Mouse (Mus musculus): Measurements from ENCODE around the gene Xylb.
A peak's percentile ranks its signal among the peaks of the same experiment; 100 is the strongest.

Gene Xylb

DNA sequence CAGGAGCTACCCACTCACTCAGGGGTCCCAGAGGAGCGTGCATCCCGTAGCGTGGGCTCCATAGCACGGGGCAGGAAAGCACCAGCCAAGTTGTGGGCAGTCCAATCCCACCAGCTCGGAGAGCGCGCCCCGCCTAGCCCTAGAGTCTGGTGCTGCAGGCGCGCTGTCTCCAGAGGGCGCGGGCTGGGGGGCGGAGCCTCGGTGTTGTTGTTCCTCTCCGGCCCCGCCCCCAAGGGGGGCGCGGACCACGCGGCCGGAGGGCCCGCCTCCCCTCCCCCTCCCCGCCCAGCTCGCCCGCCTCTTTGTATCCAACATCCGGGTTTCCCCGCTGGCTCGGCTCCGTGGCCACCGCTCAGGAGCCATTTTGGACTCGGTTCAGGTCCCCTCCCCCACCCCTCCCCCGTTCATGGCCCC is 44.6 kb downstream of the Xylb start, which contains the start of gene Acvr2b:
Gene Acvr2b, plus strand, starts transcription at position 318 of the 414 bp plus-strand sequence.
- peak; percentile 95 for DNase-seq (ENCODE audit: low read depth, low spot score)

GRCm38 (mm10) chr9:119402253-119403235 is 45.4 kb downstream of the Xylb start:
- peak; percentile 52 for DNase-seq (ENCODE audit: low read depth, low spot score)

DNA sequence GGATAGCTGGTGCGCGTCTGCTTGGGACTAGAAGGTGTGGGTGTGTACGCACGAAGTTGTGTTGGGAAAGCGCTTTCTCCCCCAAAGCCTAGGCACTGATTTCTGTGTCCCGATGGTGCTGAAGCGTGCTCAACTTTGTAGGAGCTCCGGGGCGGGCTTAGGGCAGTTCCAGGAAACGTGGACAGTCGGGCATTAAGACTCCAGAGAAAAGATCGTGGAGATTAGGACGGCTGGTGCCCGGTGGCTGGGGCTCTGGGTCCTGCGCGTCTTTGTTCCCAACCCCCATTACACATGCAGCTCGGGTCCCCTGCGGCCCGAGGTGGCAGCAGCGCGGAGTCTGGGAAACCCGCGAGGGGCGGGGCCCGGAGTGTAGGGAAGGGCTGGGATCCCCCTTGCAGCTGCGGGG is 46.1 kb downstream of the Xylb start:
- DNase-seq (ENCODE audit: low read depth, low spot score) = peak; percentile 68

DNA sequence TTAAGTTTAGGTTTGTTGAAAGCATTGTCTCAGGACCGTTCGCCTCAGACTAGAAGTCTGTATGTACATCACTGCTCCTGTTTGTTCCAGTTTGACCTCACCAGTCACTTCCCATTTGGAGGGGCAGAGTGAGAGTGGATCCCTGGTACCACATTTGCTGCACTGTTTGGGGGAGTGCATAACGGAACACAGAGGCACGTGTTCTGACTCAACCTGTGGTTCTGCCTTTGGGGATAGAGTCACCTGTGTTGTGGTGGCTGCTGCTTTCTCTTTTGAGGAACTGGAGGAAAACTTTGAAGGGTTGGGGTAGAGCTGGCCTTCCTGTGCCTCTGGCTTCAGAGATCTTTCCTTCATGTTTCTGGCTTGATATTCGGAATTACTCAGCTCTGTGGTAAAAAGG is 46.9 kb downstream of the Xylb start:
- no peak for DNase-seq (ENCODE audit: low read depth, low spot score)

GRCm38 (mm10) chr9:119407884-119408283 is 50.7 kb downstream of the Xylb start:
- DNase-seq (ENCODE audit: low read depth, low spot score) = no peak

DNA sequence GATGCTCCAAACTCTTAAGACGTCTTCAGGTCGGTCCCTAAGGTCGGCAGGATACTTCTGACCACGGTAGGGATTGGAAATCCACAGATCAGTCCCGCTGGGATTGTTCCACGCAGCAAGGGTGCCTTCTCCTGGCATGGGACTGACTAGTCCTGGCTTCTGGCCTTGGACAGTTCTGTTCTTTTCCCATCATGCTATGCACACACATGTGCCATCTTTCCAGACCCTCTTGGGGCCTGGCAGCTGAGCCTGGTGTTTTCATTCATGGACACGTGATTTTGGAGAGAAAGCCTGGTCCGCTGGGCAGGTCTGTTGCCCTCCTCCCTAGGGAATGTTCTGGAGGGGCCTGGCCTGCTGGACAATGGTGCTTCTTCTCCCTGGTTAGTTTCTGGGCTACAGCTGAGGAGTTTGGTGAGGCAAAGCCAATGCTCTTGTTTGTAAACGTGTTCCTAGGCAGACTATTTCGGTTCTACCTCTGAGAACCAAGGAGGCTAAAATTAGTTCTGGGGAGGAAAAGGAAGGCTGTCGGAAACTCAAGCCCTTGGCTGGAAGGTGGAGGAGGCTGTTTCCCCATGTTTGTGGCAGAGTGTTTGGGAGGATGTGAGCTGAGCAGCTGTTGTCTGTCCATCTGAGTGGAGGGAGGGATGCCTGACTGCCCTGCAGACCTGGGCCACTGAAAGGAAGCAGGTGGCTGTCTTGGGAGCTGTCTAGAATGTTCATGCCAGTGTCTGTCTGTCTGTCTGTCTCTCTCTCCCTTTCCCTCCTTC is 51.9 kb downstream of the Xylb start:
- no peak for DNase-seq (ENCODE audit: low read depth, low spot score)

DNA sequence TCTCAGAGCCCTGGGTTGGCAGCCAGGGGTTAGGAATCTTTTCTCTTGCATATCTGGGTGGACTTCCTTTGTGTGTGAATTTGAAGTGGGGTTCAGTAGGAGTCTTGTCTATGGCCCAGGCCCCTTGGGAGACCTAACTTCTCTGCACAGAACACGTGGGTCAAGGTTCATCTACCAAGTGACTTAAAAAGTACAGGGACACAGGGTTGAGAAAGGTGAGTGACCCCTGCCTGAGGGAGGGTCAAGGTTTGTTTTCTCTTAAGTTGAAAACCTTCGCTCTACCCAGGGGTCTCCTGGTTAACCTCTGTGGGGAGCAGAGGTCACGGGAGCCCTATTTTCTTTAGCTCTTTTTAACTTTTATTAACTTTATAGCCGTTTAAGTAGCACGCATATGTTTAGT is 52.7 kb downstream of the Xylb start:
- DNase-seq (ENCODE audit: low read depth, low spot score) = no peak

- no peak for DNase-seq (ENCODE audit: low read depth, low spot score)
Measured at GRCm38 (mm10) chr9:119418025-119418424, 60.8 kb downstream of the Xylb start.

DNA sequence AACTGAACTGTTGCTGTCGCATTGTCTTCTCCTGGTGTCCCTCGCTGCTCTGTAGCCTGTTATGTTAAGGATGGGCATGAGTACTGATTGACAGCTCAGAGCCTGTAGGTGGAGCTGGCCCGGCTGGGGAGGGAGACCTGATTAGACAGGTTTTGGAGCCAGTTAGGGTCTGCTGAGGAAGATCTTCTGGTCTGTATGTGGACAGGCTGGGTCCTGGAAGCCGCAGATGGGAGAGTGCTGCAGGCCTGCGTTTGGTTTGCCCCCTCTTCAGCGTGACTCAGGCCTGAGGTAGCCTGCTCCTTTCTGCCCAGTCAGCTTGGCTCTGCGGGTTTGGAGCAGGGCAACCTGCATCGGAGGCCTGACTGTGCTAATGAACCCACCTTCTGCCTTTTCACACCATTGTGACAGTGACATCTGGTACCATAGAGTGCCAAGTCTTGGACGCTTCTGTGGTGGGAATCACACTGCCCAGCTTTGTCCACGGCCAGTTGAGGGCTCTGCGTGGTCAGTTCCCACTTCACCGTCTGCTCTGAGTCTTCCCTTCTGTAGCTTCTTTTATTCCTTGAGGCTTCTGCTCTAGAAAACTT is 62.8 kb downstream of the Xylb start:
- no peak for DNase-seq (ENCODE audit: low read depth, low spot score)

DNA sequence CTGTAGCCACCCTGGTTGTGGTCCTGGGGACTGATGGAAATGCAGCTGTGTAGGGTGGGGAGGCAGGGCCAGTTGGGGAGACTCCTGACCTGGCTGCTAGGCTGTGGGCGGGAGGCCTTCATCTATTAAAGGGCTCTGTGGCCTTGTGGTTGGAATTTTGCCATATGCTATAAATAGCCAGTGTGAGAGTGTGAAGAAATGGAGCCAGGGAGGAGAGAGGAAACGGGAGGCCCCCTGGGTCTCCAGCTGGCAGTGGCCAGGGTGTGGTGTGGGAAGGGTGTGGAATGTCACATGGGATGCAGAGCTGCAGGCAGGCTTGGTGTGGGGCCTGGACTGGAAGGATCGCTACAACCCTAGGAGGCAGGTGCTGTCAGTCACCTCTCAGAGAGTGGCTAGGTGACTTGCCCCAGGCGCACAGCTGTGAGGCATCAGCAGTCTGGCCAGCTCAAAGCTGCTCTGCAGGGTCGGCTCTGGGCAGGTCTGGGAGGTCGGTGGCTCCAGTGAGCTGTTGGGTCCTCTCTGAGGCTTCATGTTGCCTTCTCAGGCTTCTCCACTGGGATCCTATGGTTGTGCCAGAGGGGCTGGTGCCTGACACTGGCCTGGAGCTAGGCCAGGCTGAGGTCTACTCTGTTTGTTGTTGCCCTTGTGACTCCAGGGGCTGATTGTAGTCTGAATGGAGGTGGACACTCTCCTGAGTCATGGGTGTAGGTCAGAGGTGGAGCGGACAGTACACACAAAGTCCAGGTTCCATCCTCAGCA is 68.2 kb downstream of the Xylb start:
- DNase-seq (ENCODE audit: low read depth, low spot score) = peak; percentile 54

DNA sequence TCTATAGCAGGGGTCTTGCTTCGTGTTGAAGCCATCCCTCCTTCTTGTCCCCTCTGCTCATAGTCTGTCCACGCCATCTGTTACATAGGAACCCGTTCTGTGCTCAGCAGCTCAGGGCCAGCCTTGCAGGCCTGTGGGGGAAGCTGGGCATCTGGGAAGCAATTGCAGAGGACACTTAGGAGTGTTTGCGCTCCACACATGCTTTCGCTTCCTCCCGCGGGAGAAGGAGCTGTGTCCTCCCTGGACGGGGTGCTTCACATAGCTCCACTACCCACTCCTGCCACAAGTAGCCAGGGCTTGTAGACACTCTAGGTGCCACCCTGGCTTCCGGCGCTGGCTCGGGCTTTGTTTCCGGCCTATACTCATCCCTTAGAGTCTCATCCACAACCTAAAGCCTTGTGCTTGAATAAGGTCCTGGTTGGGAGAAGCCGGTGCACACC is 68.8 kb downstream of the Xylb start:
- DNase-seq (ENCODE audit: low read depth, low spot score) = no peak

GRCm38 (mm10) chr9:119426483-119426882 is 69.3 kb downstream of the Xylb start:
- DNase-seq (ENCODE audit: low read depth, low spot score) = no peak

DNA sequence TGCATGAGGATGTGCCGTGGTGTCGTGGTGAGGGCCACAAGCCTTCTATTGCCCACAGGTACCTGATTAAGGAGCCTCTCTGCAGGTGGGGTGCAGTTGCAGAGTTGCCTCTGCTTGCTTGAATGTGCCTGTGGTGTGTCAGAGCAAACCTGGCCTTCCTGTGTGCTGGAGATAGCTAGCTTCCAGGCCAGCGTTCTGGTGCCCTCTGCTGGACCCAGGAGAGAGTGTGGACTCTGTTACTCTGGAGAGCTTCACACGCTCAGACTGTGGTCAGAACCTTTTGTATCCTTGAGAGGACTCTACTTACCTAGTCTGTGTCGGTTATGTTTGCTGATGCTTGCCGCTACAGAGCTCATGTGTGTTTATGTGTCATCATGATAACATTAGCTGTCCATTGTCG is 73.1 kb downstream of the Xylb start:
- peak; percentile 83 for DNase-seq (ENCODE audit: low read depth, low spot score)

DNA sequence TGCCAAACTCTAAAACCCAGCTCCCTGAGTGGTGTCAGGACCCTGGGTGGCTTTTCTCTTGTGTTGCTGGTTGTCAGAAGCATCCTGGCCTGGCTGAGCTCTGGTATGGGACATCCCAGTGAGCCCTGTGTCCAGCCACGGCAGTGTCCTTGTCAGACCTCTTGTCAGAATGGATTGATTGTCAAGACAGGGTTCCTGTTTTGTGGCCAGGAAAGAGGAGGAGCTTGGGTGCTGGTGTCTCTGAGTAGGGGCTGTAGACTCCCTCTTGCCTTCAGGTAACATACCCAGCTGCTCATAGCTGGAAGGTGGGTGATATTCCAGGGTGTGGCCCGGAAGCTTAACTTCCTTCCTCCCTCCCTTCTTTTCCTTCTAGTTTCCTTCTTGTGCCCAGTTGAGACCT is 78.7 kb downstream of the Xylb start:
- no peak for DNase-seq (ENCODE audit: low read depth, low spot score)

DNA sequence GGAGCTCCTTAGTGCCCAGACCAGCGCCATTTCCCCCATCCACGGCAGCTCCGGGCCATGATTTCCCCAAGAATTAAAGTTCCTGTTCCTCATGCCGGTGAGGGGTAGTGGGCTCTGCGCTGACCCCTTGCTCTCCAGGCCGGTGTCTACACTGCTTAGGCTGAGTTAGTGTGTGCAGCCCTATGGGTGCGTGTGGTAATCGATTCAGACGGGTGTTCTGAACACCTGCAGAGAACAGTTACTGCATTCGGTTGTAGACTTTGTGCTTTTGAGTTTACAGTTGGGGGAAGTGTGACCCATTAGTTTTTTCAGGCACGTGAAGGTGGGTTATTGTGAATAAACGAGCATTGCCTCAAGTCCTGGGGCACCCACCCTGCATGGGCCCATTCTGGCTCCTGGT is 80.9 kb downstream of the Xylb start:
- DNase-seq (ENCODE audit: low read depth, low spot score) = no peak

DNA sequence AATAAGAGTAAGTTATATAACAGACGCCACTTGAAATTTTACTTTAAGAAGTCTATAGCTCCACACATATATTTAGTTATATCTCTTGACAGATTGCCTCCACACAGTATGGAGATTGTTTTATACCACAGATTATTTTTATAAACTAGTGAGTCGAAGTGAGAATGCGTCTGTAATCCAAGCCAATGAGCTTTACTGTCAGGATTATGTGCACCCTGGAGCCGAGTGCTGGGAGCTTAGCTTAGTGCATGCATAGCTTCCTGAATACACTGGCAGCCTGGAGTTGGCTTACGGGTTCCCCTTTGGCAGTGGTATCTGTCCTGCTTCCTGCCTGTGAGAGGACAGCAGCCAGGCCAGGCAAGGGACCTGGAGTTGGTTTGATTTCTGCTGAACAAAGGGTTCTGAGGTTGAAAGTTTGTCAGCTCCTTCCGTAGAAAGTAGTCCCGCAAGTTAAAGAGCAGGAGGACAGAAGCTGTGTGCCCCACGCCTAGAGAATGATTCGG is 81.4 kb downstream of the Xylb start:
- DNase-seq (ENCODE audit: low read depth, low spot score) = no peak
